Mouse (Mus musculus): ENCODE results near the gene Gm10309. TPM values are rescaled to one million over a fixed set of nuclear protein-coding genes. Genes with fewer than 3 reads are reported as not detected.
A peak's percentile ranks its signal among the peaks of the same experiment; 100 is the strongest.
"Not testable (repeated sequence)": the region's sequence is repeated elsewhere in the genome, so short reads cannot be mapped to it uniquely, and the experiment has no call there.

Gene Gm10309
- polyA plus RNA-seq, 1 experiment from 2014 or later, result 0.55 TPM

DNA sequence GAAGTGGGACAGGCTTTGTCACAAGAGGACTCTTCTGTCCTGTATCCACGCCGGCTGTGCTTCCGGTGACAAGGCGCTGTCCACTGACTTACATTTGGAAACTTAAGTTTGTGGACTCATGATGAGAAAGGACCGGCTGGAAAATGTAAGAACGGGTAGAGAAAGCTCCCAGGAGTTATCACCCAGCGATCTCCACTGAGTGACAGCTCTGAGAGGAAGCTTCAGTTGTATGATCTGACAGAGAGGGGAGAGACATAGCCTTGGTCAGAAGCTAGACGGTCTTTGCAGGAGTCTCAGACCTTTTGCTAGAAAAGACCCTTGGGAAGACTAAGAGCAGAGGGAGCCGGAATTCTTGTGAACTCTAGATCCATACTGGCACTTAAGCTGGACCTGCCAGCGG lies 15.2 kb downstream of the Gm10309 start:
- WGBS, result 80% methylated on average over 10 of the region's 10 CpGs
- Histone ChIP-seq H3K4me1 (replicated peaks; ENCODE audit: control insufficient read depth, insufficient read depth, low read length) (no peaks in the 10 kb centered on the region), H3K27me3 (ENCODE audit: control insufficient read depth, insufficient read depth, low read depth, low read length) (no peaks in the 10 kb centered on the region), H3K27ac (ENCODE audit: low read length) (no peak overlapping the region), H3K9ac (ENCODE audit: low read length) (no peak overlapping the region), H3K9me3 (ENCODE audit: control insufficient read depth, low read length) (no peaks in the 10 kb centered on the region), H3K4me3 (ENCODE audit: low read length) (no peak overlapping the region), H3K4me2 (ENCODE audit: low read depth, low read length) (no peak overlapping the region), H3K36me3 (ENCODE audit: control insufficient read depth, insufficient read depth, low read length) (no peaks in the 10 kb centered on the region)
- ATAC-seq (ENCODE audit: low read depth), result no peak

GRCm38 (mm10) chr17:86487450-86487849 lies 17.6 kb downstream of the Gm10309 start:
- no peaks in the 10 kb centered on the region for H3K27me3 ChIP-seq (ENCODE audit: control insufficient read depth, insufficient read depth, low read depth, low read length)
- H3K27ac ChIP-seq (ENCODE audit: low read length), result no peak overlapping the region
- no peaks in the 10 kb centered on the region for H3K9me3 ChIP-seq (ENCODE audit: control insufficient read depth, low read length)
- no peak overlapping the region for H3K4me2 ChIP-seq (ENCODE audit: low read depth, low read length)
- H3K4me1 ChIP-seq (replicated peaks; ENCODE audit: control insufficient read depth, insufficient read depth, low read length), result no peaks in the 10 kb centered on the region
- ATAC-seq (ENCODE audit: low read depth), result no peak
- H3K9ac ChIP-seq (ENCODE audit: low read length), result no peak overlapping the region
- no peaks in the 10 kb centered on the region for H3K36me3 ChIP-seq (ENCODE audit: control insufficient read depth, insufficient read depth, low read length)
- H3K4me3 ChIP-seq (ENCODE audit: low read length), result no peak overlapping the region
- WGBS, result 80% methylated on average over 3 of the region's 3 CpGs

- Histone ChIP-seq H3K27me3 (ENCODE audit: control insufficient read depth, insufficient read depth, low read depth, low read length) (no peaks in the 10 kb centered on the region), H3K27ac (ENCODE audit: low read length) (no peak overlapping the region), H3K4me1 (replicated peaks; ENCODE audit: control insufficient read depth, insufficient read depth, low read length) (no peaks in the 10 kb centered on the region), H3K9ac (ENCODE audit: low read length) (no peak overlapping the region), H3K9me3 (ENCODE audit: control insufficient read depth, low read length) (no peaks in the 10 kb centered on the region), H3K4me2 (ENCODE audit: low read depth, low read length) (no peak overlapping the region), H3K4me3 (ENCODE audit: low read length) (no peak overlapping the region), H3K36me3 (ENCODE audit: control insufficient read depth, insufficient read depth, low read length) (no peaks in the 10 kb centered on the region)
- WGBS, result 73% methylated on average over 5 of the region's 5 CpGs
- ATAC-seq (ENCODE audit: low read depth), result no peak
Measured at GRCm38 (mm10) chr17:86486657-86487056, 18.4 kb downstream of the Gm10309 start.

DNA sequence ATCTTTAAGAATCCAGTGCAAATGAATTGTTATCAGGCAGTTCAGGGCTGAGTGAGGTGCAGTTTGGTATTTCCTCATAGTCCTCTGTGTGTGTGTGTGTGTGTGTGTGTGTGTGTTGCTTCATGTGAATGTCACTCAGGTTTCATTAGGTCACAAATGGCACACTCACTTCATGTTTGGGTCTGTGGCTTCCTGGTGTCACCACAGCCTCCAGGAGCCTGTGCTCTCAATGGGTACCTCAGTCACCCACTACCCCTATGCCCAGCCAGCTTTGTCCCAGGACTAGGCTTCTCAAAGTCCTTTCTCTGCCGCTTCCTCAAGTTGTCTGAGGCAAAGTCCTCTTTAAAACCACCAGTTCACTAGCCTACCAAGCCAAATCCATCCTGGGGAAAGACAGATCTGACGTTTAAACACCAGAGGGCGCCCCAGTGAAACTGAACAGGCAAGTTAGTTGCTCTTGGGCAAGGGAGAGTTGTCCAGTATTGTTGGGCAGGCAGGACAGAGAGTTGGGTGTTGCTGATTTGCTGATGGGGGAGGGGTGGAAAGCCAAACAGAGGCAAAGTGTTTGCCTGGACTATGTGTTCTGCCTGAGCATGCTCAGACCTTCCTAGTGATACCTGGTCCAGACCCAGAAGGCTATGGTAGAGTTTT lies 20.8 kb downstream of the Gm10309 start:
- peak; percentile 51; the same call in 1 of the 2 replicates for ATAC-seq (ENCODE audit: low read depth)
- no peak overlapping the region for H3K4me2 ChIP-seq (ENCODE audit: low read depth, low read length)
- H3K36me3 ChIP-seq (ENCODE audit: control insufficient read depth, insufficient read depth, low read length), result no peaks in the 10 kb centered on the region
- H3K4me3 ChIP-seq (ENCODE audit: low read length), result no peak overlapping the region
- H3K27me3 ChIP-seq (ENCODE audit: control insufficient read depth, insufficient read depth, low read depth, low read length), result no peaks in the 10 kb centered on the region
- H3K27ac ChIP-seq (ENCODE audit: low read length), result no peak overlapping the region
- H3K9me3 ChIP-seq (ENCODE audit: control insufficient read depth, low read length), result no peaks in the 10 kb centered on the region
- H3K9ac ChIP-seq (ENCODE audit: low read length), result no peak overlapping the region
- WGBS, result 9% methylated on average over 3 of the region's 3 CpGs
- no peaks in the 10 kb centered on the region for H3K4me1 ChIP-seq (replicated peaks; ENCODE audit: control insufficient read depth, insufficient read depth, low read length)

DNA sequence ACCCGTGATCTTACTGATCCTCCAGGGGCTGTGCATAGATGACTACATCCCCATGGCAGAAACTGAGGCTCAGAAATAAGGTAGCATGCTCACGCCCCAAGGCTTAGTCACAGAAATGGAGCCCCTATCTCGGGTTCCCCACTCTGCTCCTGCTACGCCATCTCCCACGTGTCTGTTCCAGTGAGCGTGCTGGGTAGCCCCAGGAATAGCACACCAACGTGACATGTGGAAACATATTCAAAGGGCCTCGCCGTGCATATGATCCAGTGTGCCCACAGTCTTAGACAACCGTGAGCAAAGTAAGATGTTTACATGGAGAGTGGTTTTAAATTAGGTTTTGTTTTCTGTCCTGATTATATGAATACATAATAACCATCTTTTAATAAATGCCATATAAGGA lies 22.4 kb downstream of the Gm10309 start:
- no peak overlapping the region for H3K4me3 ChIP-seq (ENCODE audit: low read length)
- 88% methylated on average over 10 of the region's 10 CpGs for WGBS
- no peak overlapping the region for H3K27ac ChIP-seq (ENCODE audit: low read length)
- H3K9me3 ChIP-seq (ENCODE audit: control insufficient read depth, low read length), result no peaks in the 10 kb centered on the region
- no peak overlapping the region for H3K4me2 ChIP-seq (ENCODE audit: low read depth, low read length)
- ATAC-seq (ENCODE audit: low read depth), result no peak
- no peak overlapping the region for H3K9ac ChIP-seq (ENCODE audit: low read length)
- no peaks in the 10 kb centered on the region for H3K36me3 ChIP-seq (ENCODE audit: control insufficient read depth, insufficient read depth, low read length)
- H3K27me3 ChIP-seq (ENCODE audit: control insufficient read depth, insufficient read depth, low read depth, low read length), result no peaks in the 10 kb centered on the region
- H3K4me1 ChIP-seq (replicated peaks; ENCODE audit: control insufficient read depth, insufficient read depth, low read length), result no peaks in the 10 kb centered on the region

DNA sequence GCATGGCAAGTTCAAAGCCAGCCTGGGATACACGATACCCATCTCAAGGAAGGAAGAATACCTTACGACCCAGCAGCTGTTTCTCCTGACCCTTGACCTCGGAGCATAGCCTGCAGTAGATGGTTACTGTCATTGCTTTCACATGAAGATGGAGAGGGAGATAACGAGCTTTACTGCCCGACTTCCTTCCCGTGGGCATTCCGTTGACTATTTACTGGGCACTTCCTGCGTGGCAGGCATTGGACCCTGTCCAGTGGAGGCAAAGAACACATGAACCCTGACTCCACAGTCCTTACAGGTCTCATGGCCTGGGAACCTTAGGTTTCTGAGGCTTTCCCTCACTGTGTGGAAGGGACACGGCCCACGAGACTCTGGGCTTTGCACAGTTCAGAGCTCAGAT lies 25.6 kb downstream of the Gm10309 start:
- 64% methylated on average over 10 of the region's 10 CpGs for WGBS
- no peaks in the 10 kb centered on the region for H3K36me3 ChIP-seq (ENCODE audit: control insufficient read depth, insufficient read depth, low read length)
- H3K27me3 ChIP-seq (ENCODE audit: control insufficient read depth, insufficient read depth, low read depth, low read length), result no peaks in the 10 kb centered on the region
- no peak overlapping the region for H3K4me3 ChIP-seq (ENCODE audit: low read length)
- no peak overlapping the region for H3K4me2 ChIP-seq (ENCODE audit: low read depth, low read length)
- ATAC-seq (ENCODE audit: low read depth), result no peak
- no peaks in the 10 kb centered on the region for H3K9me3 ChIP-seq (ENCODE audit: control insufficient read depth, low read length)
- no peak overlapping the region for H3K27ac ChIP-seq (ENCODE audit: low read length)
- no peak overlapping the region for H3K9ac ChIP-seq (ENCODE audit: low read length)
- H3K4me1 ChIP-seq (replicated peaks; ENCODE audit: control insufficient read depth, insufficient read depth, low read length), result no peaks in the 10 kb centered on the region

- not testable (repeated sequence) for H3K4me3 ChIP-seq (ENCODE audit: low read length); H3K27me3 ChIP-seq (ENCODE audit: control insufficient read depth, insufficient read depth, low read depth, low read length); H3K27ac ChIP-seq (ENCODE audit: low read length); H3K9me3 ChIP-seq (ENCODE audit: control insufficient read depth, low read length); H3K4me2 ChIP-seq (ENCODE audit: low read depth, low read length); H3K9ac ChIP-seq (ENCODE audit: low read length); H3K36me3 ChIP-seq (ENCODE audit: control insufficient read depth, insufficient read depth, low read length); ATAC-seq (ENCODE audit: low read depth); H3K4me1 ChIP-seq (replicated peaks; ENCODE audit: control insufficient read depth, insufficient read depth, low read length)
Measured at GRCm38 (mm10) chr17:86477401-86477800, 27.6 kb downstream of the Gm10309 start.

GRCm38 (mm10) chr17:86476674-86477073 lies 28.4 kb downstream of the Gm10309 start:
- H3K27me3 ChIP-seq (ENCODE audit: control insufficient read depth, insufficient read depth, low read depth, low read length), result no peaks in the 10 kb centered on the region
- 37% methylated on average over 10 of the region's 10 CpGs for WGBS

GRCm38 (mm10) chr17:86471684-86472083 lies 33.3 kb downstream of the Gm10309 start:
- Histone ChIP-seq H3K27ac (ENCODE audit: low read length) (no peak overlapping the region), H3K4me3 (ENCODE audit: low read length) (no peak overlapping the region), H3K36me3 (ENCODE audit: control insufficient read depth, insufficient read depth, low read length) (no peaks in the 10 kb centered on the region), H3K27me3 (ENCODE audit: control insufficient read depth, insufficient read depth, low read depth, low read length) (no peaks in the 10 kb centered on the region), H3K4me2 (ENCODE audit: low read depth, low read length) (no peak overlapping the region), H3K4me1 (replicated peaks; ENCODE audit: control insufficient read depth, insufficient read depth, low read length) (peaks cover 10% of the 10 kb centered on the region; the same call in 1 of the 2 replicates), H3K9me3 (ENCODE audit: control insufficient read depth, low read length) (no peaks in the 10 kb centered on the region), H3K9ac (ENCODE audit: low read length) (no peak overlapping the region)
- no peak for ATAC-seq (ENCODE audit: low read depth)
- 40% methylated on average over 5 of the region's 5 CpGs for WGBS

More at GRCm38 (mm10) chr17:86476674-86477073, 28.4 kb downstream of the Gm10309 start:
- Histone ChIP-seq H3K27ac (ENCODE audit: low read length) (no peak overlapping the region), H3K4me1 (replicated peaks; ENCODE audit: control insufficient read depth, insufficient read depth, low read length) (no peaks in the 10 kb centered on the region), H3K4me3 (ENCODE audit: low read length) (no peak overlapping the region), H3K9ac (ENCODE audit: low read length) (no peak overlapping the region), H3K4me2 (ENCODE audit: low read depth, low read length) (no peak overlapping the region), H3K36me3 (ENCODE audit: control insufficient read depth, insufficient read depth, low read length) (no peaks in the 10 kb centered on the region), H3K9me3 (ENCODE audit: control insufficient read depth, low read length) (no peaks in the 10 kb centered on the region)
- ATAC-seq (ENCODE audit: low read depth), result no peak

DNA sequence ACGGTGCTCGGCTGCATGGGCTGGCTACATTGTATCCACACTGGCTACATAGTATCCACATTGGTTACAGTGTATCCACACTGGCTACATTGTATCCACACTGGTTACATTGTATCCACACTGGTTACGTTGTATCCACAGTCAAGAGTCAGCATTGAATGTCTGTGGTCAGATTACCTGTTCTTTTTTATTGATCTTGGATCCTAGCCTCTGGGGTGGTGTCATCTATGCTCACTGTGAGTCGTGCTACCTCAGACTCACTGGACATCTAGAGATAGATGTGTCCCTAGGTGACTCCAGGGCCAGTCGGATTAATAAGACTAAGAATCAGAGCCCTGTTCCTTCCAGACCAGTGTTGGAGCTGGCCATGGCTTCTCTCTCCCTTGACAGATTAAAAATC lies 34.9 kb downstream of the Gm10309 start:
- no peak overlapping the region for H3K9ac ChIP-seq (ENCODE audit: low read length)
- H3K36me3 ChIP-seq (ENCODE audit: control insufficient read depth, insufficient read depth, low read length), result no peaks in the 10 kb centered on the region
- H3K4me1 ChIP-seq (replicated peaks; ENCODE audit: control insufficient read depth, insufficient read depth, low read length), result peaks cover 10% of the 10 kb centered on the region; the same call in 1 of the 2 replicates
- no peaks in the 10 kb centered on the region for H3K9me3 ChIP-seq (ENCODE audit: control insufficient read depth, low read length)
- no peak overlapping the region for H3K4me2 ChIP-seq (ENCODE audit: low read depth, low read length)
- no peak for ATAC-seq (ENCODE audit: low read depth)
- no peaks in the 10 kb centered on the region for H3K27me3 ChIP-seq (ENCODE audit: control insufficient read depth, insufficient read depth, low read depth, low read length)
- no peak overlapping the region for H3K4me3 ChIP-seq (ENCODE audit: low read length)
- no peak overlapping the region for H3K27ac ChIP-seq (ENCODE audit: low read length)
- 86% methylated on average over 5 of the region's 5 CpGs for WGBS

Measured in lung, embryonic 16.5 days (tissue).